Mouse (Mus musculus) thymus, adult 2 months (tissue): ENCODE measurements at regions not wholly inside any gene's neighbourhood (a gene's known extent, or its start where the extent isn't known, plus 50 kb on each side); places are given as distances from the start of the nearest gene placed in this dataset.
"Not testable (repeated sequence)": the region's sequence is repeated elsewhere in the genome, so short reads cannot be mapped to it uniquely, and the experiment has no call there.

Experiments used
- DNase-seq: peaks from one replicate; pipeline ENCODE4 v3.0.0; 2021
- H3K27ac ChIP-seq: fragments of 200-500 bp; 2 replicates; pipeline ENCODE4 v1.5.1; 2012; ENCODE audit warnings: low read length, control low read depth; ENCODE audit not compliant: control insufficient read depth, insufficient read depth
- H3K27me3 ChIP-seq: fragments of 200-500 bp; 2 replicates; pipeline ENCODE4 v1.6.1; 2012; ENCODE audit warnings: mild to moderate bottlenecking, low read length, moderate library complexity, mixed read lengths; ENCODE audit not compliant: control insufficient read depth, insufficient read depth
- H3K36me3 ChIP-seq: fragments of 200-500 bp; 2 replicates; pipeline ENCODE4 v1.6.1; 2012; ENCODE audit warnings: mild to moderate bottlenecking, low read length, moderate library complexity; ENCODE audit not compliant: control insufficient read depth, insufficient read depth
- H3K4me1 ChIP-seq: fragments of 200-500 bp; replicated peaks from 2 replicates; pipeline ENCODE4 v1.6.1; 2012; ENCODE audit warnings: low read length; ENCODE audit not compliant: control insufficient read depth, insufficient read depth
- H3K4me3 ChIP-seq: fragments of 200-500 bp; 2 replicates; pipeline ENCODE4 v1.5.1; 2012; ENCODE audit warnings: mild to moderate bottlenecking, low read length, control low read depth, moderate library complexity; ENCODE audit not compliant: control insufficient read depth, insufficient read depth
- CTCF ChIP-seq: fragments of 200-500 bp; IDR thresholded peaks from 2 replicates; pipeline ENCODE4 v1.5.1; 2012; ENCODE audit warnings: mild to moderate bottlenecking, control low read depth, low read length, moderate library complexity, borderline replicate concordance; ENCODE audit not compliant: control insufficient read depth, poor library complexity, insufficient read depth; ENCODE audit errors: extremely low read depth
- POLR2A ChIP-seq: fragments of 200-500 bp; IDR thresholded peaks from 2 replicates; pipeline ENCODE4 v1.6.1; 2012; ENCODE audit warnings: mild to moderate bottlenecking, low read length, control low read depth, moderate library complexity; ENCODE audit not compliant: control insufficient read depth, poor library complexity, insufficient read depth; ENCODE audit errors: extremely low read depth
- WGBS: fragments of 180-500 bp; shearing (Covaris S2); methylation state at CpG from one replicate; pipeline ENCODE4 v1.1.7; 2018; 5-methylcytosine and 5-hydroxymethylcytosine counted together

DNA sequence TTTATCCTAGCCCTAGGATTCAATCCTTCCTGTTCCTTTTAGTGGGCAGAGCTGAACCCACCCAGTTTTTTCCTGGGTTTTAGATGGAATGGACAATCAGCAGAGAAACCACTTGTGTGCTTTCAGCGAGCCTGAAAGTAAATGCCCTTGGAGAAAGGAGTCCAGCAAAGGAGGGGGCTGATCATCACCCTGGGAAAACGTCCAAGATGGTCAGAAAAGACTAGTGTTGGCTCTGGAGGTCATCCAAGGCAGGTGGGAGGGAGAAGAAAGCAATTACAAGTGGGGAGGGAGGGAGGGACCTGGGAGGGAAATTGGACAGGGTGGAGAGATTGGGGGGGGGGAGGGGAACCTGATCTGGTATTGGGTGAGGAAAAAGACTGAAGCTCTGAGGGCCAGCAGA is 55.6 kb upstream of the Zfp366 start:
- DNase-seq, result no peak
- TF ChIP-seq CTCF (no peak), POLR2A (no peak)
- Histone ChIP-seq H3K4me3 (no peak overlapping the region), H3K27me3 (no peaks in the 10 kb centered on the region), H3K4me1 (no peaks in the 10 kb centered on the region), H3K27ac (no peak overlapping the region), H3K36me3 (no peaks in the 10 kb centered on the region)
- 65% methylated on average over 2 of the region's 2 CpGs for WGBS

DNA sequence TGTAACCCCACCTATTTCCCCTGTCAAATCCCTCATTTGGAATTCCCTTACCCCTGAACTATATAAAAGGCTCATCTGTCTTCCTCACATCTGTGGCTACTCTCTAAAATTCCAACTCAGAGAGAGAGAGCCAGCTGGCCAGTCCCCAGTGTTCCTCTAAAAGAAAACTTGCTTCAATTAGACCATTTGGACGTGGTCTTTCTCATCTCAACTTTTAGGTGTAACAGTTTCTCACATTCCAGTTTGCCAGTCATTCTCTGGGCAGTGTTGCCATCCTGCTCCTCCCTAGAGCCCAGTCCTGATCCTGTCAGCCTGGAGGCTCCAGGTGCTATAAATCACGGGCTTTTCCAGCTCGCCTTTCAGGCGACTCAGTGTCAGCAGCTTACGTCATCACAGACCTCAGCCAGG is 56.3 kb upstream of the Zfp366 start:
- H3K27me3 ChIP-seq, result no peaks in the 10 kb centered on the region
- no peak overlapping the region for H3K27ac ChIP-seq
- H3K4me3 ChIP-seq, result no peak overlapping the region
- DNase-seq, result no peak
- 90% methylated on average over 5 of the region's 5 CpGs for WGBS
- no peaks in the 10 kb centered on the region for H3K4me1 ChIP-seq
- no peaks in the 10 kb centered on the region for H3K36me3 ChIP-seq
- TF ChIP-seq POLR2A (no peak), CTCF (no peak)

DNA sequence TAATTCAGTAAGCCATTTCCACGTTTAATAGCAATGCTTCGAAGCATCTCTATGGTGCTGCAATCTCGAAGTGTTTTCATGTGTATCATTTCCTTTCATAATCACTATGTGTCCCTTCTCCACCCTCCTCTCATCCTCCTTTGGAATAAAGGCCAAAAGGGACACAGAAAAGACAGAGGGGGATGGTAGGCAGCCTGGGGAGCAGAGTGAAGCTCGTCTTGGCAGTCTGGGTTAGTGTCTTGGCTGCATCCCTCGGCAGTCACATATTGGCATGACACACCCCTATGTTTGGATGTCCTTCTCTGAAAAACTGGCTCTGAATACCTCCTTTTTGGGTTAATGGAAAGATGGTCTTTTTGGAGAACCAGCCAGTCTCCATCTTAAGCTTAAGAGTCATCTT is 56.9 kb upstream of the Zfp366 start:
- DNase-seq, result no peak
- Histone ChIP-seq H3K36me3 (no peaks in the 10 kb centered on the region), H3K4me3 (no peak overlapping the region), H3K27me3 (no peaks in the 10 kb centered on the region), H3K27ac (no peak overlapping the region), H3K4me1 (no peaks in the 10 kb centered on the region)
- 91% methylated on average over 5 of the region's 5 CpGs for WGBS
- TF ChIP-seq POLR2A, result no peak
- TF ChIP-seq CTCF, result no peak

DNA sequence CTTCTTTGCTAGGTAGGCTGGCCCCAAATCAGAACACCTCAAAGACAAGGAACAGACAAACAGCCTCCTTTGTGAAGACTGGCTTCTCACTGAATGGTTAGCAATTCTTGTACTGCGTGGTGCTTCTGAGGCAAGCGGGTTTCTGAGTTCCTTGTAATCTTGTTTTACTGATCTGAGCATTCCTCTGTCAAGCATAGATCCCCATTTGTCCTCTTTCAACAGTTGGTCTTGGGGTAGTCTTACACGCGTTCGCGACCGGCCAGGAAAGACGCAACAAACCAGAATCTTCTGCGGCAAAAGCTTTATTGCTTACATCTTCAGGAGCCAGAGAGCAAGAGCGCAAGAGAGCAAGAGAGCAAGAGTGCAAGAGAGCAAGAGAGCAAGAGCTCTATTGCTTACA is 57.7 kb upstream of the Zfp366 start:
- not testable (repeated sequence) for H3K27me3 ChIP-seq, DNase-seq, H3K4me1 ChIP-seq, H3K36me3 ChIP-seq, H3K27ac ChIP-seq, H3K4me3 ChIP-seq
- 94% methylated on average over 10 of the region's 10 CpGs for WGBS

DNA sequence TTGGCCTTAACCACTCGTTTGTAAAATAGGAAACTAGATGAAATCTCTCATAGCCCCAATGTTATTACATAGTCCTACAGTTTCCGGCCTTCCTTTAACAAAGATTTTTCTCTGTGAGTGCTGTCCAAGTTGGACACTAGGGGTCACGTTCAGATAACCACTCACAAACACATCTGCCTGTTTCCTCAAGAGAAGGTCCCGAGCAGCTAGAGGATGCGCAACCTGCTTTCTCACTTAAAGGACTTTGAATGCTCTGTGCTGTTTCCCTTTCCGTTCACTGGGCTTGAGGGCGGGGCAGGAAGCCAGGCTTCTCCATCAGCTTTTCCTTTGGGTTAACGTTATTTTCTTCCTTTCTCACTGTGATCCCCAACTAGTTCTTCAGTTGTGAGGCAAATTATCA is 58.1 kb upstream of the Zfp366 start:
- Histone ChIP-seq H3K4me3 (no peak overlapping the region), H3K27me3 (no peaks in the 10 kb centered on the region), H3K27ac (no peak overlapping the region), H3K36me3 (no peaks in the 10 kb centered on the region), H3K4me1 (no peaks in the 10 kb centered on the region)
- TF ChIP-seq CTCF, result no peak
- TF ChIP-seq POLR2A, result no peak
- no peak for DNase-seq
- WGBS, result 38% methylated on average over 8 of the region's 8 CpGs

DNA sequence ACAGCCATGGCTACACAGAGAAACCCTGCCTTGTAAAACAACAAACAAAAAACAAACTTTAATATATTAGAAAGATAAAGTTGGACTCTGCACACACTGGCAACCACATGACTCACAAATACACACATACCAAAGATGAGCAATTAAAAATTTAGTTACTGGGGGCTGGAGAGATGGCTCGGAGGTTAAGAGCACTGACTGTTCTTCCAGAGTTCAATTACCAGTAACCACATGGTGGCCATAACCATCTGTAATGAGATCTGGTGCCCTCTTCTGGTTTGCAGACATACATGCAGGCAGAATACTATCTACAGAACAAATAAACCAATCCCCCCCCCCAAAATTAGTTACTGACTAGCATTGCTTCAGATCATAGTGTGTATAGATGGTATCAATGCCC is 58.7 kb upstream of the Zfp366 start:
- Histone ChIP-seq H3K4me3 (no peak overlapping the region), H3K36me3 (no peaks in the 10 kb centered on the region), H3K4me1 (no peaks in the 10 kb centered on the region), H3K27me3 (no peaks in the 10 kb centered on the region), H3K27ac (no peak overlapping the region)
- WGBS, result 22% methylated on average over 1 of the region's 1 CpGs
- DNase-seq, result no peak
- TF ChIP-seq CTCF, result no peak

DNA sequence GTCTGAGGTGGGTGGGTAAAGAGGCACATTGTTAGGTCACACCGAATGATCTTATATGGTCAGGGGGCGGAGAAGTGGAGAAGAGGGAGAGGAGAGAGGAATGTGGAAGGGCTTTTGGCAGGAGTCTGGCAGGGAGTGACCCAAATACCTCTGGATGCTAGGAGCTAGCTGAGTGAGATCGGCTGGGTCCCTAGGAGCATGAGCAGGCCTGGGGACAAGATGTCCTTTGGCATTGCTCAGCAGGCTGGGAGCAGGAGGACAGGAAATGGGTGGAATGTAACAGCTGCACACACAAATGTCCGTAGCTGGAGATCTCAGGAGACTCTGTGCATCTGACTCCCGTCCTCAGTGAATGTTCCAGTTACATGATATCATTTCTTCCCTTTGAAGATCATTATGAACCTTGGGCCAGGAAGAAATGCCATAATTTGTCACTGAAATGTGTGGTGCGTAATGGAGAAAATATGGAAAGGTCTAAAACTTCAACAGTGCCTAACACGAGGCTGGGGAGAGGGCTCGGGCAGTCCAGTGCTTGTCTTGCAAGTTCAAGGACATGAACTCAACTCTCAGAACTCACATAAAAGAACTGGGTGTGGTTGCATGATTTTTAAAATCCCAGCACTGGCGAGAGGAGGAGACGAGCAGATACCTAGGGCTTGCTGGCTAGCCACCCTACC is 59.6 kb upstream of the Zfp366 start:
- Histone ChIP-seq H3K4me3 (no peak overlapping the region), H3K27me3 (no peaks in the 10 kb centered on the region), H3K4me1 (no peaks in the 10 kb centered on the region), H3K27ac (no peak overlapping the region), H3K36me3 (no peaks in the 10 kb centered on the region)
- TF ChIP-seq POLR2A, result no peak
- TF ChIP-seq CTCF, result no peak
- WGBS, result 89% methylated on average over 10 of the region's 10 CpGs
- DNase-seq, result no peak
